Mouse (Mus musculus): ENCODE data around the gene Snhg11.
"Not testable (repeated sequence)": the region's sequence is repeated elsewhere in the genome, so short reads cannot be mapped to it uniquely, and the experiment has no call there.

The Snhg11 gene

DNA sequence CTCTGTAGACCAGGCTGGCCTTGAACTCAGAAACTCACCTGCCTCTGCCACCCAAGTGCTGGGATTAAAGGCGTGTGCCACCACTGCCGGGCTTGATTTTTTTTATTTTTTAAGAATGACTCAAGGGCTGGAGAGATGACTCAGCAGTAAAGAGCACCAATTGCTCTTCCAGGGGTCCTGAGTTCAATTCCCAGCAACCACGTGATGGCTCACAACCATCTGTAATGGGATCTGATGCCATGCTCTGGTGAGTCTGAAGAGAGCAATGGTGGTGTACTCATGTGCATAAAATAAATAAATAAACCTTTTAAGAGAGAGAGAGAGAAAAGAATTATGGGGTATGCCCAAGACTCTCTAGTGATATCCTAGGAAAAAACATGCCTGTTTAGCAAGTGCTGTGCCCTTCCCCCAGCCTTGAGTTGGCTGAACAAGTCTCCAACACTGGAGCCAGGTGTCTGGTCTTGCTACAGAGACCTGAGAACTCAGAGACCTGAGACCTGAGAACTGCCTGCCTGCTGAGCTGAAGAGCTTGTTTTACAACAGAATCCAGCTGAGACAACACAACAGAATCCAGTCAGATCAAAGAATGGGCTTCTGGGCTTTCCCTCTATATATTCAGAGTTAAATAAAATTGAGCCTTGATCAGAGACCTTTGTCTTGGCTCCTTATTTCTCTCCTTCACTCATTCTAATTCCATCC, 5.8 kb upstream of the Snhg11 start:
- ATAC-seq (ENCODE audit: low TSS enrichment): no peak

DNA sequence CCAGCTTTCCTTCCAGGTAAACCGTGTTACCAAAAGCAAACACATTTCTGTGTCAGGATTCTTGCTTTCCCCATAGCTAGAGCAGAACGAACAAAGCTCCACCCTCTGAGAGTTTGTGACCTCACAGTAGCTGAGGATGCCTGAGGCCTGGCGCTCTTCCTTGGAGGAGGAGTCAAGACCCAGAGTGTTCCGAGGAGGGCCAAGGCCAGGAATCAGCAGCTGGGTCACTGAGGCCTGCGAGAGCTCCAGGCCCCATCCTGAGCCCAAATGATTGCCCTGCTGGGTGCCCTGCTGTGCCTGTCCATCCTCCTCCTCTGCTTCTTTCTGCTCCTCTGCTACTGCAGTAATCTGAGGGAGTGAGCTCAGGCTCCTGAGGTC, 5.3 kb upstream of the Snhg11 start:
- ATAC-seq (ENCODE audit: low TSS enrichment): no peak

DNA sequence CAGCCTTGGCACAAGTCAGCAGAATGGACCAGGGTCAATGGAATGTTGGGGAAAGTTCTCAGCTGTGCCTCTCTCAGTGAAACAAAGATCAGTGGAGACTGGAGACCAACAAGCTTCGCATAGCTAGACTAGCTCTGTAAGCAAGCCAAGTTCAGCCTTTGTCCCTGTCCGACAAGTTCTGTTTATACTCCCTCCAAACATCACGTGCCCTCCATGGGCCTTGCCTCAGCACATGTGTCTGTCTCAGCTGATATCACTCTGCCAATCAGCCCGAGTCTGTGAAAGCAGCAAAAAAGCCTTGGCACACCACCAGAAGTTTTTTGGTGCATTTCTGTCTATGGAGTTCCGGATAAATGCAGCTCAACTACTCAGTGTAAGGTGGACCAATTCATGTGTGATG, 2.4 kb upstream of the Snhg11 start:
- ATAC-seq (ENCODE audit: low TSS enrichment): no peak

DNA sequence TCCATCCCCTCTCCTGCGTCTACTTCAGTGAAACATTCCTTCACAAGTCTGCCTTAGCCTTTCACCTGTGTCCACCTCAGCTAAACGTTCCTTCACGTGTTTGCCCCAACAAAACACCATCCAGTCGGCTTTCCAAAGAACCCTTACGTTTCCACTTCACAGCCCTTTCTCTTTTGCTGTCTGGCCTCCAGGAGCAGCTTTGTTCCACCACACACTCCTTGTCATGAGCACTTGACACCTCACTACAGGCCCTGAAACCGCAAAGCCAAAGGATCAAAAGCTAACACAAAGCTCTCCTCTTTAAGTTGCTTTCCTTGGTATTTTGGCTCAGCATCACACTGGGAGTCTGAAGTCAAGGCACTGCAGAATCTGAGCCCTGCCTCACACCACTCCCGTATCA, 1.9 kb upstream of the Snhg11 start:
- no peak for ATAC-seq (ENCODE audit: low TSS enrichment)

DNA sequence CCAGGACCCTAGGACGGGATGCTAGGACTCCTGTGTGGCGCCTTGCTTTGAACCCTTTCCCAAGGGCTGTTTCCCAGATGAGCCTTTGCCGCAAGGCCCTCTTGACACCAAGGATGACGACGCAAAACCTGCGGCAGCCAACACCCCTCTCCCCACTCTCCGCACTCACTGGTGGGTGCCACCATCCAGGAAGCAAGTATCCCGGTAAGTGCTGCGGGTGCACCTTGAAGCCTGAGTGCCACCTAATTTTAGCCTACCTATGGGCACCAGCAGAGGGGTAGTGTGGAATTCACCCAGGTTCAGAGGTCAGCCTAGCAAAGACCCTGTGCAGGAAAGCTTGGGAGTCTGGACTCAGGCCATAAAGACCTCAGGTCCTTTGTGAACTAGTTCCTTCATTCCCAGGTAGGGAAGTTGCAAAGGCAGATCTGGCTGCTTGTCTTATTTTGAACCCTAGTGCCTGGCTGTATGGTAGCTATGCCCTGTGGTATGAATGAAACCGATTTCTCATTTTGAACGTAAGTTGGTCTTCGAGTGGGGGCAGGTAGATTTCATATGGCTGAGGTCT, 767 bp downstream of the Snhg11 start:
- peak; percentile 8; the same call in 1 of the 2 replicates for ATAC-seq (ENCODE audit: low TSS enrichment)

DNA sequence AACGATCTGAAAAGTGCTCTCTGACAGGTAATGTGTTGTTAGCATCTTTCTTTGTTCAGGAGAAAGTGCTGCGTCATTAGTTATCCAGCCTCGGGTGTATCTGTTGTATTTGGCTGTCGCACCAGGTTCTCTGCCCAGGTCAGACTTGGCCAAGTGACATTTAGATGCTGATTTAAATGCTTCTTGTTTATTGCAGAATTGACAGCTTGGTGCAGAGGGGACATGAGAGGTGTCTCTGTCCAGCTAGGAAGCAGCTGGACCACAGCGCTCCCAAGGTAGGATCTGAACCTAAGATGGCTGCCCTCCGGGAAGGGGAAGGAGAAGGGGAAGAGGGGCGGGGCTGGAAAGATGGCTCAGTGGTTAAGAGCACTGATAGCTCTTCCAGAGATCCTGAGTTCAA, 1.4 kb downstream of the Snhg11 start:
- ATAC-seq (ENCODE audit: low TSS enrichment): 0 out of 2 replicates have a peak, but pooled peaks have one; percentile 24

DNA sequence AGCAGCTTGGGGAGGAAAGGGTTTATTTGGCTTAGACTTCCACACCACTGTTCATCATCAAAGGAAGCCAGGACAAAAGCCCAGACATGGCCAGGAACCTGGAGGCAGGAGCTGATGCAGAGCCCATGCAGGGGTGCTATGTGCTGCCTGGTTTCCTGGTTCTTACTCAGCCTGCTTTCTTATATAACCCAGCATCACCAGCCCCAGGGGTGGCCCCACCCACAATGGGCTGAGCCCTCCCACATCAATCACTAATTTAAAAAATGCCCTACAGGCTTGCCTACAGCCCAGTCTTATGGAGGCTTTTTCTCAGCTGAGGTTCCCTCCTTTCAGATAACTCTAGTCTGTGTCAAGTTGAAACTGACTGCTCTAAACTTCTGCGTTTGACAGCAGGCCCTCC, 2.4 kb downstream of the Snhg11 start:
- ATAC-seq (ENCODE audit: low TSS enrichment): no peak

DNA sequence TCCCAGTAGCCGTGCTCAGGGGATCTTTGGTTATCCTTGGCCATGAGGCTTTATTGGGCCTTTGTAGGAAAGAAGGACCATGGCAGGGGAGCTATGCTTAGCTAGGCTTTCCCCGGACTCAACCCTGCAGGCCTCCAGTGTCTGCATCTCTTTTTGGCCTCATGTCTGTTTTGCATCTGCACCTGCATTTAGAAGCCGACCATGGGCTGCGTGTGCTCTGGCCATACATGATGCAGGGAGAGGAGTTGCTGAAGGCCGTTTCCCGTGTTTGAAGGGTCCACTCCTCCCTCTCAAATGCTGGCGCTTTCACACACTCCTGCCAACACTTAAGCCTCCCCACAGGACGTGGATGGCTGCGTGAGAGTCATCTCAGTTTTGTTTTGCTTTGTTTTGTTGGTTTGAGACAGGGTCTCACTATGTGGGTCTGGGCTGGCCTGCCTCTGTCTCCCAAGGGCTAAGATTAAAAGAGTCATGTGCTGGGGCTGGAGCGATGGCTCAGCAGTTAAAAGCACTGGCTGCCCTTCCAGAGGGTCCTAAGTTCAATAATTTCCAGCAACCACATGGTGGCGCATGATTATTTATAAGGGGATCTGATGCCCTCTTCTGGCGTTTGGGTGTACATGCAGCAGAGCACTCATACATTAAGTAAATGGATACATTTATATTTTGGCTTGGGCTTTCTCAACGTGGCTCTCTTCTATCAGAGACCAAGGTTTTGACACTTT, 4.1 kb downstream of the Snhg11 start:
- peak; percentile 18 for ATAC-seq (ENCODE audit: low TSS enrichment)

DNA sequence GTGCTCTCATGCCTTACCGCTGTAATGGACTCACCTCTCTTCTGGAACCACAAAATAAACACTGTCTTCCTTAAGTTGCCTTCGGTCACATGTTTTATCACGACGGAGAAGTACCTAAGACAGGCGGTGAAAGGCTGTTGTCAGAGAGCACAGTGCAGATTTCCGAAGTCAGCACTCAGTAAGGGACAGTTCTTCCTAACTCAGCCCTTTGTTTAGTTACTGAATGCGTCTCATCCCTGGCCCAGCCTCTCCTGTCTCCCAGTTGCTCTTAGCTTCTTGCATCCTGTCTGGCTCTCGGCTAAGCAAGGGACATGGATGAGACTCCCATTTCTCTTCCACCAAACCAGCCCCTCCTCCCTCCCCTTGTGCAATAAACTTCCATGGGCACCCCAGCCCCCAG, 10.6 kb downstream of the Snhg11 start:
- ATAC-seq (ENCODE audit: low TSS enrichment): peak; percentile 44

DNA sequence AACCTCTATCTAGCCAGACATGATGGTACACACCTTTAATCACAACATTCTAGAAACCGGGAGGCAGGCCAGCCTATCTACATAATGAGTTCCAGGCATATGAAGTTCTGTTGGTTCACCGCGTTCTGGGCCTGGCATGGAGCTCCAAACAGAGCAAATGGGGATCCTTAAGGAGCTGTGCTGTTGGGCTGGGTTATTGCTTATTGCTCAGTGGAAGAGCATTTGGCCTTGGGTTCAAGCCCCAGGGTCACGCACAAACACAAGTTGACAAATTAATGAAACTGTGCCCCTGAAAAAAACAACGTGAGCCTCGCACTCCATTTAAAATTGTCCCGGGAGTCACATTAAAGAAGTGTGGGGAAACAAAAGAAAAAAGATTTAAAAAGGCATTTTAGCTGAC, 14.0 kb downstream of the Snhg11 start:
- ATAC-seq (ENCODE audit: low TSS enrichment): no peak

DNA sequence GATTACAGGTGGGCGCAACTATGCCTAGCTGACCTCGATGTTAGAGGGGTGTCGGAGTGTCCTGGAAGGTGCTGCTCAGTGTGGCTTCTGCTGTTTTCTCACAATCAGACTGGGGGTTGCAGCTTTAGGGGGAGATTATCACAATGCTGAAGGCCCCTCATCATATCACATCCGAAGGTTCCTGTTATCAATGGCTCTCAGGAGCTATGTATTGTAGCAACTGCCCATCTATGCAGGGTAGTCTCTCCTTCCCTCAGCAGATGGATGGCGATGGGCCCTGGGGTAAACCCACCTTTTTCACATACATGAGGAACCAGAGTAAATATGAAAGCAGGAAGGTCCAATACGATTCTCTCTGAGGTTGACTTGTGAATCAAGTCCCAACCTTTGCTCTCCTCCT, 20.9 kb downstream of the Snhg11 start:
- no peak for ATAC-seq (ENCODE audit: low TSS enrichment)

DNA sequence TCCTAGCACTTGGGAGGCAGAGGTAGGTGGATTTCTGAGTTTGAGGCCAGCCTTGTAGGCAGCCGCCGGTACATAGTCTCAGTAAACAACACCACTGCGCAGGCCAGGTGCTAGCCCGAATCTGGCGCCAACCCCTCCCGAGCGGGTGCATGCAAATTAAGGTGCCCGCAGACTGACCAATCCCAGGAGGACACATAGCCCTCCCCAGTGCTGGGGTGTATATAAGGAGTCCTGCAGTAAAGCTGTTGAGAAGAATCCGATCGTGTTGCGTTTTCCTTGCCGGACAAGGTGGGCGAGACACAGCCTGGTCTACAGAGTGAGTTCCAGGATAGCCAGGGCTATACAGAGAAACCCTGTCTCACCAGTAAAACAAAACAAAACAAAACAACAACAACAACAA, 21.7 kb downstream of the Snhg11 start:
- not testable (repeated sequence) for ATAC-seq (ENCODE audit: low TSS enrichment)

DNA sequence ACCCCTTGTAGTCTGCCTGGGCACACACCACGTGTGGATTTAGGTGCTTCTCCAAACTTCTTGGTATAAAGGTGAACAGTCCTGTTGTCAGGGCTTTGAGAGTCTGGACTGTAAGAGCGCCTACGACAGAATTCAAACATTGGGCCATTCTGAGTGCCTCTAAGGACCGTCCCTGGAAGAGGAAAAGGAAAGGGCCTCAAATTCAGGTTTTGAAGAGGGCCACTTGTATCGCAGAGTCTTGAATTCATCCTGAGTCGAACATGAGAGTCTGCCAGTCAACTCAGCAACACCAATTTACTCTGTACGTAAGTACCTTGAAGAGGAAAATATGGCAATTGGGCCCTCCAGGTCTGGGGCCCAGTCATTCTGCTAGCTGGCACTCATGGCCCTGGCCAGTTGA, 27.5 kb downstream of the Snhg11 start:
- no peak for ATAC-seq (ENCODE audit: low TSS enrichment)

DNA sequence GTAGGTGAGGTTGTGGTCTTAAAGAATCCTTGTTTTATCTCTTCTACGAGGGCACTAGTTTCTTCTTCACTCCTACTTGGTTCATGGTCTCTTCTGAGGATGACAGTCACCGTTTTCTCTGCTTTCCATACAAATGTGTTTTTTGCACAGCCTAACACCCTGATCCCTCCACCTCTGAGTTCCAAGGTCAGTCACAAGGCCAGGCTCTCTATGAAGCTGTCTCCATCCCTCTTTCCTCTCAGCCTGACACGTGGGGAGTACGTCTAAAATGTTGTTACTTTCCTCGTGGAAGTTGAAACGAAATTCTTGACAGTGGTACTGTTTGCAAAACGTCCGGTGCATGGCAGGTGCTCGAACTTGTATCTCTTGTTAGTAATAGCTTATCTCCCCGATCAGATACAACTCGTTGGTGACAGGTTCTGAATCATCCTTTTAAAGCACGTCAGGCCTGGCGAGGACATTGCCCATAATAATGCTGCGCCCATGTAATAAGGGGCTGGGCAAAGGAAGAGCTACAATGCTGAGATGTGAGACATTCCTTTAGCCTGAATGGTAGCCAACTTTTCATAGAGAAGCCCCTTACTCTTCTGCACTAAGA, 33.7 kb downstream of the Snhg11 start:
- 0 out of 2 replicates have a peak, but pooled peaks have one; percentile 2 for ATAC-seq (ENCODE audit: low TSS enrichment)

DNA sequence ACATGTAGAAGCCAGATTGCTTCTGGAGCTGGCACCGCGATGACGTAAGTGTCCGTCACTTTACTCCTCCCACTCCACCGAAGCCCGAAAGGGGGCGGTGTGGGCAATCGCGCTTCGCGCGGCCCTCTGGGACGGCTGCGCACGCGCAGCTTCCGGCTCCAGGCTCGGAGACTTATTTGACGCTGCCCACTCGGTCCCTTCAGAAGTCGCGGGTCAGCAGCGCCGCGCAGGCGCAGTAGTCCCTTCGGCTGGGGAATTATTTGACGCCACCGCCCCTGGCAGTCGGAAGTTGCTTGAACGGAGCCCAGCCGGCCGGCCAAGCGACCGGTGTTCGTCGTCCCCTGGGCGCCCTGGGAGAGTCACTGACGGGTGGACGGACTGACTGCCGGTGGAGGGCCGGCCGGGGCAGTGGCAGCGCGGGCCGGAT, 34.2 kb downstream of the Snhg11 start, which contains the start of gene Ralgapb:
Ralgapb (plus strand) TSS at position 254 of the 427 bp plus-strand sequence.
- peak; percentile 83 for ATAC-seq (ENCODE audit: low TSS enrichment)

DNA sequence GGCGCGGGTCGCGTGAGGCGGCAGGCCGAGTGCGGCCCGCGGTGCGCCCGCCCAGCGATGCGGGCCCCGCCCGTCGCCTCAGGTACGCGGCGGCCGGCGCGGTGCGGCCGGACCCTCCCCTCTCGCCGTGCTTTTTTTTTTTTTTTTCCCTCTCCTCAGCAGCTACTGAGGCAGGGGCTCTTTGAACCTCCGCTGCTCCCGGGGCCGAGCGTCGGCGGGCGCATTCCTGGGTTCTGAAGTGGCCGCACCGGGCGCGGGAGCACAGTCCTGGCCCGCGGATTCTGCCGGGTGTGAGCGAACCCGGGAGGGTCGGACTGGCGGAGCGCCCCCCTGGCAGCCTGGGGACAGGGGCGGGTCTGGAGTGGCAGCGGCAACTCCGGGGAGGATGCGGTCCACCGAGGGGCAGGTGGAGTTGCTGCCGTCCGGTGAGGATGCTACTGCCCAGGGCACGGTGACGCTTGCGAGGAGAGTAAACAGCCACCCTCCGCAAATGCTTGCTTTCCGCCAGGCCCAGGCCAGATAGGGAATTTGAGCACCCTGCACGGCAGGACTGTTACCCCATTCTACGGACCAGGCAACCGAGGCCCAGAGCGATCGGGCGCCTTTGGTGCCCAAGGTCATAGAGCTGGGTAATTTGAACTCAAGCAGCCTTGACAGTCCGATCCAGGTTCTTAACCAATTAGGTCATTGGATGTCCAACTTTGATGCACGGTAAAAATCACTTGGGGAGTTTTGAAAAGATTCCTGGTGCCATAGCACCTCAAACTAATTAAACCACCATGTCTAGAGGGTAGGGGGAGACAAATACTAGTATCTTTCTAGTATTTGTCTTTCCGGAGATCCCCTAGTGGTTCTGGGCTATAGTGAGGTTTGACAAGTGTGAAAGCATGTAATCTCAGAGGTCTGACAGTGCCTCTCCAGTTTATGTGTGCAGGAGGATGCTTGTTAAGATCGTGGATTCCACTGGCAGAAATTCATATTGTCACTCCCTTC, 34.9 kb downstream of the Snhg11 start:
- ATAC-seq (ENCODE audit: low TSS enrichment): peak; percentile 58

DNA sequence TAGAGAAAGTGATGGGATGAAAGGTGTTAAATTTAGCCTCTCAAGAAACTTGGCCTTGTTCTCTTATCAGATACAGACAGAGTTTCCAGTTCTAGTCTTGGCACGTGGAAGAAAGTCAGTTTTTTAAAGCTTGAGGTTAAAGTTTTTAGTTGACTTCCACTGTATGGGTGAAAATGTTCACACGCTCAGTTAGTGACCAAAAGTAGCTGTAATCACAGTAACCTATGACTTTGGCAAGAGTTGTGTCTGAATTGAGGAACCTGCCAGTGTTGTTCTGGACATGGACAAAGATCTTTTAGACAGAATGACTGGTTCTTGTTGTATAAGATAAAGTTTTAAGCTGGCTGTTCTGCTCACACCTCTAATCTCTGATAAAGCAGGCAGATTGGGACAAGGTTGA, 37.8 kb downstream of the Snhg11 start:
- ATAC-seq (ENCODE audit: low TSS enrichment): no peak

DNA sequence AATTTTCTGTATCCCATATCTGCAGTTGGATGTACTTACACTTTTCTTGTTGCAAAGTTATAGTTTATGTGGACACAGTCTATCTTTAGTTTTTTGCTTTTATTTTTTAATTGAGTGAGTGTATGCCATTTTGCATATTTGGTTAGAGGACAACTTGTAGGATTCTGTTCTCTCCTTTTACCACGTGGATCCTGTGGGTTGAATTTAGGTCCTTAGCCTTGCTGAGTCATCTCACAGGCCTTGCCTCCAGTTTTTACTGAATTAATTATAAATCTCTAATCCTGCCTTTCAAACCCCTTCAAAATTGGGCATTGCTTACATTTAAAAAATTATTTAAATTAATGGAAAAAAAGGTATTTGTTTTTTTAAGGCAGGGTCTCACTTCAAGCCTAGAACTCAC, 40.4 kb downstream of the Snhg11 start:
- ATAC-seq (ENCODE audit: low TSS enrichment): peak; percentile 34; the same call in 1 of the 2 replicates

DNA sequence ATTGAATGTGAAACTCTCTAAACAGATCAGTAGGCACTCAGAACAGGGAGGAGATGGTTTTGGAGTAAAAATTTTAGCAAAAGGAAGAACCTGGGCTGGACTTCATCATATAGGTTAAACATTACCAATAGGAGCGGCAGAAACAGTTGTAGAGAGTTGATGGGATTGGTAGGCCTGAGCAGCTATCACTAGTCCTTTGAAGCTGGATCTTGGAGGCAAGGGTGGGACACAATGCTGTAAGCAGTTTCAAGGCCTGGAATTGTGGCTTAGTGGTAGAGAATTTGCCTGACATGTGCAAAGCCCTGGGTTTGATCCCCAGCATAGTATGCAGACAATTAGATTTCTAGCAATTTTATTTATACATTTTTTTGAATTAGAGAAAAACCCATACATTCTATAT, 43.2 kb downstream of the Snhg11 start:
- no peak for ATAC-seq (ENCODE audit: low TSS enrichment)
